Mouse (Mus musculus) naive thymus-derived CD4-positive, alpha-beta T cell, adult 2 months (primary cell): Measurements from ENCODE around the gene Olfr456.
"Not testable (repeated sequence)": the region's sequence is repeated elsewhere in the genome, so short reads cannot be mapped to it uniquely, and the experiment has no call there.

Source experiments
- DNase-seq: peaks from one replicate; pipeline ENCODE4 v3.0.0-alpha.2; 2011; ENCODE audit warnings: low read depth

Gene Olfr456

DNA sequence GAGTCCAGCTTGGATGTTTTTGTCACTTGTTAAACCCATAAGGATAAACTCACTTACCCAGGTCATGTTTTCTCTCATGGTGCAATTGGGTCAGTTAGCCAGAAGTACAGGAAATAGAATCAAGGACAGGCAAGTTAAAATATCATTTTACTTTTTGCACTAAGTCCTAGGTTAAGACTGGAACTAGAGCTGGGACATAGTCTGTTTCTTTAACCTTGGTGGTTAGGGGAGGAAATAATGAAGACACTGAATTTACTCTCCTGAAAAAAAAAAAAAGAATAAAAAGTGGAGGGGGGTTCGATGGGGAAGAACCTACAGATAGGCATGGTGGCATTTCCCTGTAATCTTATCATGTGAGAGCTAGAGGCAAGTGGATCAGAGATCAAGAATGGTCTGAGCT lies at the start of gene Olfr456:
Gene Olfr456 (minus strand): TSS at position 101 of the 400 bp plus-strand sequence.
- no peak for DNase-seq

DNA sequence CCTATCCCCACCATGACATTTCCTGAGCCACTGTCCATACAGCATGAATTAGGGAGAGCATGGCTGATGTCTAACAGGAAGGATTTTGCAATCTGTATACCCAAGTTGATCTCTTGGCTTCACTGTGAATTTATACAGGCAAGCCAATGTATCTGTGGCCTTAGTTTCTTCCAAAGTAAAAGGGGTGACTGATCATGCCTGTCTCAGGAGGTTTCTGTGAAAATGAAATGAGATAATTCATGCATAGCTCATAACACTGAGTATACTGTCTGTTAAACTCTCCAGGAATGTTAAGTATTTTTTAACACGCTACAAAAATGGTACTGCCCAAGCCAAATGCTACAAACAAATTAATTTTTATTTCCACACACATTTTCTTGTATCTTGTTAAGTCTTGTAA lies 26.4 kb upstream of the Olfr456 start:
- DNase-seq = no peak

DNA sequence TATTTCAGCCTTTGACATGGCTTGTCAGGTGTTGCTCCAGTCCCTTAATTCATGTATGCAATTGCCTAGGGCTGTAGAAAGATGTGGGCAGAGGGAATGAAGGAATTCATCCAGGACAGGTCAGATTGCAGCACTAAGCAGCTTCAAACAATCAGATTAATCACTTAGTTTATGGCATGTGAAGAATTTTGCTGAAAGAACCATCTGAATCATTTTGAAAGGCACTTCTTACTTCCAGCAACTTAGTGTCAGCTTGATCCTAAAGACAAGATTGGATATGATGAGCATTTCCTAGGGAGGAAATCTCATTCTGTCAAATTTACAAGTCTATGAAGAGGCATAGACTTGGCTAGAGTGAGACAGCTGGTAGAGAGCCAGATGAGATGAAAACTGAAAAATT lies 22.3 kb upstream of the Olfr456 start:
- no peak for DNase-seq

DNA sequence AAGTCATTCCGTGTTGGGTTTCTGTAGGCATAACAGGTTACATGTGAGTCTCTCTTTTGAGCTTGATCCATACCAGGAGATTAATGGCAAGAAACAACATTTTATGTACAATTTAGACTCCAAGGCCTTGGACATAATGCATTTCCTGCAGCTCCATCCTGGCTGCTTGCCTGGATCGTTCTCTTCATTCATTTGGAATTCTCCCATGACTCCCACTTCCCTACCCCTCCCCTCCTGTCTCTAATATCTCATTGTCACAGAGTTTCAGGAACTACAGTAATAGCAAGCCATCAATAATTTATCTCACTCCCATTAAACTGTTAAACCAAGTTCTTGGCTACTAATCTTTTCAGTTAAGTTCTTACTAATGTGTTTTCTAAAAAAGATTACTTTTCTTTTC lies 16.5 kb upstream of the Olfr456 start:
- no peak for DNase-seq

DNA sequence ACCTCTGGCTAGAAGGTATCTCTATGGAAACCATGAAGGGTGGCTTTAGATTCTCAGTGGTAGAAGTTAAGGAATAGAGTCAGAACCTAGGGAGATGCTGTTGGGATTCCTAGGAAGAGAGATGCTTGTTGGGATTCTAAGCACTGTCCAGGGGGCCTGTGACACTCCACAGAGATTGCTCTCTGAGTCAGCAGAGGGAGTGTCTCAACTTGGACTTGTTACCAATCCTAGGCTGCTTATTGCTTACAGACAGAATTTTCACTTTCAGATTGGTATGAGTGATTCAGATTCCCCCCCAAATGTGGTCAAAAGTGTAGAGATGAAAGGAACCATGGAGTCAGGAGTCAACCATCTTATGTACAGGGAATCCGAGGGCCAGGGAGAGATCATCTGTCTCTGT lies 2.7 kb upstream of the Olfr456 start:
- no peak for DNase-seq

DNA sequence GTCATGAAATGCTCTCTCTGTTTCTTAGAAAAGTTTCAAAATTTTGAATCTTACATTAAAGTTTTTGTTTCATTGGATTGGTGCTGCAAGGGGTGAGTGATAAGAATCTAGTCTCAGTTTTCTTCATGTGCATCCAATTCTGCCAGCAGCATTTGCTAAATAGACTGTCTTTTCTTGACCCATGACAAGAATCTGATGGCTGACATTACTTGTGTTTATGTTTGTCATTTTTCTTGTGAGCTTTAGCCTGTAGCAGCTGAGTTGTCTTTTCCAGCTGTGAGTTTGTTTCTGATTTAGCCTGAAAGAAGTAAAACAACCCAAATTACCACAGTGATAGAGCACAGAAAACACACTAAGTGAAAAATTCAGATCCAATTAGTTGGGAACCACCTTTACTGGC lies 2.4 kb downstream of the Olfr456 start:
- no peak for DNase-seq

DNA sequence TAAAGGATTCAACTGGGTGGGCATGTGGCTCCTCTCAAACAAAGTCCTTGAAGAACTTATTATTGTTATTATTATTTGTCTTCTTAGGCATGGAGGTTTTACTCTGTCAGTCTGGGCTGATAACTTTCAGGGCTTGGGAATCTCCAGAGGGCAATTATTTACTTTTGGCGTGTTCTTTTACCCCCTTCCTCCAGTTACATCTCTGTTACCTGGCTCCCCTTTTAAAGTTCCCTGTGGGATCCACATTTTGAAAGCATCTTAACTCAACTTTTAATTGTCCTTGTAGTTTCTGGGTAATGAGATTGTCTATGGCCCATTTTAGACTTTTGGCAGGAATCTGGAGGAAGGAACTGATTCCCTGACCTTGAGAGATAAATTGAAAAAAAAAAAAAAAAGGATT lies 10.8 kb downstream of the Olfr456 start, which contains the start of gene Olfr457:
Gene Olfr457 (minus strand): TSS at position 101 of the 400 bp plus-strand sequence.
- no peak for DNase-seq

DNA sequence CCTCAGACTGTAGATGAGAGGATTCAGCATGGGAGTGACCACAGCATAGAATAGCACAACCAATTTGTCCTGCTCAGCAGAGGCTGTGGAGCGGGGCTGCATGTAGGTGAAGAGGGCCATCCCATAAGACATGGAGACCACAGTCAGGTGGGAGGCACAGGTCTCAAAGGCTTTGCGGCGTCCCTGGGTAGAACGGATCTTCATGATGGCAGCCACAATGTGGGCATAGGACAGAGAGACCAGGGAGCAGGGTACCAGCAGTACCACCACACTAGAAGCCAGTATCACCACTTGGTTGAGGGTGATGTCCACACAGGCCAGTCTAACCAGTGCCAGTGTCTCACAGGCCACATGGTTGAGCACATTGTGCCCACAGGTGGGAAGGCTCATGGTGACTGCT lies 15.7 kb downstream of the Olfr456 start:
- DNase-seq = not testable (repeated sequence)

DNA sequence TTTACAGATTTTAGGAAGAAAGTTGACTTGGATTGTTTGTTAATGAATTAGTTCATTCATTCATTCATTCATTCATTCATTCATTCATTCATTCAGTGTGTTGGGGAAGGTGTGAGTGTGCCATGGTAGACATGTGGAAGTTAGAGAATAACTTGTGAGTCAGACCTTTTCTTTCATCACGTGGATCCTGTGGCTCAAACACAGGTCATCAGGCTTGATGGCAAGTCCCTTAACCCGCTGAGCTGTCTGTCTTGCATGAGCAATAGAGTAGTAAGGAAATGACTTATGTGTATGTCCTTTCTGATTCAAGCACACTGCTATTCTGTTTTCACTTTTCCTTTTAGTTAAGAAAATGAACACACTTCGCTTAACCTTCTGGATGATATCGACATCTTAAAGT lies 16.5 kb downstream of the Olfr456 start:
- no peak for DNase-seq

DNA sequence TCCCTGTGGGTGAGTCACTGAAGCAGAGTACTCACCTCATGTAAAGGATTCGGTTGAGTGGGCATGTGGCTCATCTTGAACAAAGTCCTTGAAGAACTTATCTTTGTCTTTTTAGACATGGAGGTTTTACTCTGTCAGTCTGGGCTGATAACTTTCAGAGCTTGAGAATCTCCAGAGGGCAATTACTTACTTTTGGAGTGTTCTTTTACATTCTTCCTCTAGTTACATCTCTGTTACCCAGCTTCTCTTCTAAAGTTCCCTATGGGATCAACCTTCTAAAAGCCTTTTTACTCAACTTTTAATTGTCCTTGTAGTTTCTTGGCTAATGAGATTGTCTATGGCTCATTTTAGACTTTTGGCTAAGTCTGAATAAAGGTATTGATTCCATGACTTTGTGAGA lies 21.9 kb downstream of the Olfr456 start, which contains the start of gene Olfr458:
Gene Olfr458 (minus strand): TSS at position 101 of the 400 bp plus-strand sequence.
- no peak for DNase-seq

DNA sequence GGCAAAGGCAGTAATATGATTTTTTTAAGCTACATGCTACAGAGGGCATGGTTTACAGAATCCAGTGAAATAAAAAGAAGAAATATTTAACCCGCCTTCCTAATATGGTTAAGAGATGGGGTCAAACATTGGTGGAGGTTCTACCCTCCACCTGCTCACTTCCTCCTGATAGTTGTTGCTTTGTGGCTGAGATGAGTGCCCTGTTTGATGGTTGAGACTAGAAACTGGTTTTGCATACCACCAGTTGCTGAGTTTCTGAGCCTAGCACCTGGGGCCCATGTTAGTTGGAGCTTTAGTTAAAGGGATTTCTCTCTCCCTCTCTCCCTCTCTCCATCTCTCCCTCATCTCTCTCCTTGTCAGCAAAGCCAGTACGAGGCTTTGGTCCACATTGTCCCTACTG lies 39.6 kb downstream of the Olfr456 start:
- no peak for DNase-seq

DNA sequence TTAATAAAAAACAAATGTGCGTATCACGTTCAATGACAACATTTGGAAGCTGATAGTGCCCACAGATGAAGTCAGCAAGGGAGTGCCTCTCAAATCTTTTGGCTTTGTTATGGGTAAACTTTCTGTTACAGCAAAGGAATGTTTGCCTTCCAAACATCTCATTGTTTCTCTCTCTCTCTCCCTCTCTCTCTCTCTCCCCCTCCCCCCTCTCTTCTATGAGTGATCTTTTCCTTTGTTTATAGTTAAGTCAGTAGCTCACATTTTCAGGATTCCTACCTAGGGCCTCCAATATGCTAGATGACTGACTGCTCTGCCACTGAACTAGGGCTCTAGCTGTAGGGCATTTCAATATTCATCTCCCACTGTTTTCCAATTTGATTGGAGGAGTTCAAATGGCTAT lies 42.5 kb downstream of the Olfr456 start:
- DNase-seq = no peak

DNA sequence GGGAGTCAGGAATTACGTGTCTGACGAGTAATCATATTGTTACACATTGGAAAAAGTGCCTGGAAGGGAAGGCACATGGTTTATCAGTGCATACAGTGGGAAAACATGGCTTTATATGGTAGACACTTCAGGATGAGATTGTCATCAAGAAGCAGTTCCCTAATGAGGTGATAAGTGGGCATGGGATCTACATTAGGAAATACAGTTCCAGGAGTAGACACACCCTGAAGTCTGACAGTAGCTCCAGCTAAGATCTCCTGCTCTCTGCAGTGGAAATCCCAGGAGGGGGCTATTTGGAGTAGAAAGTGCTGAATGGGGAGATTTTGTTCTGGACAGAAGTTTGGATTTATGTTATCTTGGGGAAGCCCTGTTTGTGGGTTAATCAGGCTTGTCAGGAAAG lies 45.6 kb downstream of the Olfr456 start:
- DNase-seq = no peak
